Mouse (Mus musculus): ENCODE results near the gene P2ry2.

DNA sequence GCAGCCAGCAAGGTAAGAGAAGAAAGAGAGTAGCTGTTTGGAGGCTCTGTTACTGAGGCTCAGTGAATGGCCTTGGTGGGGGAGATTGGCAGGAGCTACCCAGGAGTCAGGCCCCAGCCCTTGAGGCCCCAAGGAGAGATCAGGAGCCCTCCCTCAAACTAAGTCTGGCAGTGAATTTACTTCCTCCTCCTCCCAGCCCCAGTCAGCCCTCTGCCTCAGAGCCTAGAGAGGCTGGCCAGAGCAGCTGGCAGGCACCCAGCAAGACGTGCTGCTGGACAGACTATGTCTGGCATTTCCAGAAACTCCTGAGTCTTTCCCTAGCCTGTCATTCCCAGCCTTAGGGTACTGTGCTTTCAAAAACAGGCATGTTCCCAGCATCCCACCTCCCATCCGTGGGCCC is 33.5 kb downstream of the P2ry2 start:
- no peak for TF ChIP-seq POLR2A (IDR thresholded peaks at IDR 0.05; ENCODE audit: extremely low read depth, insufficient read depth, low read length)
- TF ChIP-seq CTCF (IDR thresholded peaks at IDR 0.05; ENCODE audit: extremely low read depth, insufficient read depth, low read length), result no peak
